Mouse (Mus musculus): Measurements from ENCODE around the gene Vps29. TPM values are rescaled to one million over a fixed set of nuclear protein-coding genes. Genes with fewer than 3 reads are reported as not detected.

Gene Vps29
- polyA plus RNA-seq (2021), result 270 TPM

GRCm38 (mm10) chr5:122353807-122354491 is at the start of gene Vps29, which contains the start of gene Rad9b:
Gene Vps29 (plus strand): TSS chr5:122354369.
Gene Rad9b (minus strand): TSS chr5:122354233.
- ATAC-seq, result peak; percentile 88
- in situ Hi-C loops (cut with MboI; ENCODE audit: low pct_unique_long_range_greater_than_20kb), result no loop called here
- ChIA-PET CTCF (no interaction called here), POLR2A (interaction anchor here (0.7 to 0.9 kb wide), 2 partner anchors 10 to 58 kb away, joined by 3 read pairs; no protein-coding TSS in a partner anchor)
- TF ChIP-seq CTCF (IDR thresholded peaks at IDR 0.05), result no peak
- no peaks in the 10 kb centered on the region for H3K27me3 ChIP-seq
- peak; percentile 99 for DNase-seq (ENCODE audit: low read depth, low spot score)

GRCm38 (mm10) chr5:122304541-122304940 is 49.6 kb upstream of the Vps29 start:
- CTCF ChIA-PET, result interaction anchor here (0.8 to 2.2 kb wide), 5 partner anchors 11 to 40 kb away, joined by 3 to 6 read pairs (median 3); no protein-coding TSS in a partner anchor
- TF ChIP-seq CTCF (IDR thresholded peaks at IDR 0.05), result no peak
- DNase-seq (ENCODE audit: low read depth, low spot score) (no peak), ATAC-seq (no peak)
- POLR2A ChIA-PET, result interaction anchor here (1.3 kb wide), 1 partner anchor 15 kb away, joined by 4 read pairs; no protein-coding TSS in a partner anchor
- H3K27me3 ChIP-seq, result no peaks in the 10 kb centered on the region
- in situ Hi-C loops (cut with MboI; ENCODE audit: low pct_unique_long_range_greater_than_20kb), result no loop called here

DNA sequence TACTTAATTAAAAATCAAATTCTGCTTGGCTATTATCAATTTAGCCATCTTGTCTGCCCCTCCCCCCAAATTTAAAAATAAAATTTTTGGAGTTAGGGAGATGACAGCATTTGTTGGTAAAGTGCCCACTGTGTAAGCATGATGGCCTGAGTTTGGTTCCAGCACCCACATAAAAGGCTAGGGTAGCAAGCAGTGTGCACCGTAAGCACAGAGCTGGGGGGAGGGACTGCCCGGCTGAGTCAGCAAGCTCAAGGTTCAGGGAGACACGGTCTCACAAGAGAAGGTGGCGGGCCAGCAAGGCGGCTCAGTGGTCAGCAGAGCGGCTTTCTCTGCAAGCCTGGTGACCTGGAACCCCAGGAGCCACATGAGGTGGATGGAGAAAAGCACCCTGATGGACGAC is 48.7 kb upstream of the Vps29 start:
- DNase-seq (ENCODE audit: low read depth, low spot score) (no peak), ATAC-seq (no peak)
- no peak for TF ChIP-seq CTCF (IDR thresholded peaks at IDR 0.05)
- CTCF ChIA-PET, result interaction anchor here (0.8 to 2.2 kb wide), 3 partner anchors 10 to 39 kb away, joined by 3 to 6 read pairs (median 5); no protein-coding TSS in a partner anchor
- in situ Hi-C loops (cut with MboI; ENCODE audit: low pct_unique_long_range_greater_than_20kb), result no loop called here
- POLR2A ChIA-PET, result no interaction called here
- H3K27me3 ChIP-seq, result no peaks in the 10 kb centered on the region

DNA sequence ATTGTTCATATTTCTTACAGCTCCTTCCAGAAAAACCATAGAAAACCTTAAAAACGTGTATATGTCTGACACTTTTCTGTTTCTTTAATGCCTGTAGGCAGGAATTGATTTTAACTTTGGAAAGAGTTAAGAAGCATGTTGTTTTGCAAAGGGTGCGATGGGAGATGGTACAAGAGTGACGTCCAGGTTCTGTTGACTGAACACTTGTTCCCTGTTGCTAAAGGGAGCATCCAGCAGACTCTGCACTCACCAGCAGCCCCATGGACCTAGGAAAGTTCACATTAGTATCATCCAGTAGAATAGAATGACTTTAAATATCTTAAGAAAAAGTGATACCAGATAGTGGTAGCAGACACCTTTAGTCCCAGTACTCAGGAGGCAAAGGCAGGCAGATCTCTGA is 47.6 kb upstream of the Vps29 start:
- POLR2A ChIA-PET, result no interaction called here
- no peak for DNase-seq (ENCODE audit: low read depth, low spot score)
- in situ Hi-C loops (cut with MboI; ENCODE audit: low pct_unique_long_range_greater_than_20kb), result no loop called here
- CTCF ChIA-PET, result interaction anchor here (0.8 to 2.2 kb wide), 3 partner anchors 13 to 33 kb away, joined by 3 to 5 read pairs (median 5); no protein-coding TSS in a partner anchor
- ATAC-seq, result no peak
- TF ChIP-seq CTCF (IDR thresholded peaks at IDR 0.05), result no peak
- H3K27me3 ChIP-seq, result no peaks in the 10 kb centered on the region

- in situ Hi-C loops (cut with MboI; ENCODE audit: low pct_unique_long_range_greater_than_20kb), result no loop called here
- ChIA-PET POLR2A (interaction anchor here (1.2 kb wide), 1 partner anchor 31 kb away, joined by 5 read pairs; no protein-coding TSS in a partner anchor), CTCF (interaction anchor here (0.9 kb wide), 1 partner anchor 9 kb away, joined by 3 read pairs; no protein-coding TSS in a partner anchor)
- no peaks in the 10 kb centered on the region for H3K27me3 ChIP-seq
- TF ChIP-seq CTCF (IDR thresholded peaks at IDR 0.05), result no peak
- no peak for ATAC-seq
- DNase-seq (ENCODE audit: low read depth, low spot score), result no peak
Measured at GRCm38 (mm10) chr5:122310699-122311098, 43.5 kb upstream of the Vps29 start.

- no peaks in the 10 kb centered on the region for H3K27me3 ChIP-seq
- ChIA-PET POLR2A (interaction anchor here (1.0 to 1.2 kb wide), 2 partner anchors 19 to 32 kb away, joined by 4 to 5 read pairs; no protein-coding TSS in a partner anchor), CTCF (interaction anchor here (0.8 to 1.6 kb wide), 5 partner anchors 10 to 31 kb away, joined by 3 to 4 read pairs (median 3); no protein-coding TSS in a partner anchor)
- DNase-seq (ENCODE audit: low read depth, low spot score) (no peak), ATAC-seq (no peak)
- no peak for TF ChIP-seq CTCF (IDR thresholded peaks at IDR 0.05)
- in situ Hi-C loops (cut with MboI; ENCODE audit: low pct_unique_long_range_greater_than_20kb), result no loop called here
Measured at GRCm38 (mm10) chr5:122311692-122312091, 42.5 kb upstream of the Vps29 start.

DNA sequence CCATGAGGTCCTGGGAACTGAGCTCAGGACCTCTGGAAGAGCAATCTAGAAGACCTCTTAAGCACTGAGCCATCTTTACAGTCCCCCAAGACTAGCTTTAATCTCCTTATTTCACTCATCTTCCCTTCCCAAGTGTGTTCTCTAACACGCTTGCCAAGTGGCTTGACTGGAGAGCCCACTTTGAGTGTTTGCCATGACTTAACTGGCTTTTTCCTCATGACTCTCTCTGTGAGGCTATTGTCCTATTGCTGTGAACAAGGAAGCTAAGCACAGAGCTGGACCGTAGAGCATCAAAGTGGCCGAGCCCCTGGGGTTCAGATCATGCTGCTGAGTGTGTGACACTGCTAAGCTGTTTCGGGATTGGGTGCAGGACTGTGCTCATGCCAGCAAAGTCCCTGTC is 41.8 kb upstream of the Vps29 start:
- no peaks in the 10 kb centered on the region for H3K27me3 ChIP-seq
- TF ChIP-seq CTCF (IDR thresholded peaks at IDR 0.05), result no peak
- CTCF ChIA-PET, result interaction anchor here (0.8 to 1.6 kb wide), 6 partner anchors 11 to 31 kb away, joined by 3 to 4 read pairs (median 3); no protein-coding TSS in a partner anchor
- POLR2A ChIA-PET, result interaction anchor here (1.0 kb wide), 1 partner anchor 20 kb away, joined by 4 read pairs; no protein-coding TSS in a partner anchor
- in situ Hi-C loops (cut with MboI; ENCODE audit: low pct_unique_long_range_greater_than_20kb), result no loop called here
- ATAC-seq (no peak), DNase-seq (ENCODE audit: low read depth, low spot score) (no peak)

DNA sequence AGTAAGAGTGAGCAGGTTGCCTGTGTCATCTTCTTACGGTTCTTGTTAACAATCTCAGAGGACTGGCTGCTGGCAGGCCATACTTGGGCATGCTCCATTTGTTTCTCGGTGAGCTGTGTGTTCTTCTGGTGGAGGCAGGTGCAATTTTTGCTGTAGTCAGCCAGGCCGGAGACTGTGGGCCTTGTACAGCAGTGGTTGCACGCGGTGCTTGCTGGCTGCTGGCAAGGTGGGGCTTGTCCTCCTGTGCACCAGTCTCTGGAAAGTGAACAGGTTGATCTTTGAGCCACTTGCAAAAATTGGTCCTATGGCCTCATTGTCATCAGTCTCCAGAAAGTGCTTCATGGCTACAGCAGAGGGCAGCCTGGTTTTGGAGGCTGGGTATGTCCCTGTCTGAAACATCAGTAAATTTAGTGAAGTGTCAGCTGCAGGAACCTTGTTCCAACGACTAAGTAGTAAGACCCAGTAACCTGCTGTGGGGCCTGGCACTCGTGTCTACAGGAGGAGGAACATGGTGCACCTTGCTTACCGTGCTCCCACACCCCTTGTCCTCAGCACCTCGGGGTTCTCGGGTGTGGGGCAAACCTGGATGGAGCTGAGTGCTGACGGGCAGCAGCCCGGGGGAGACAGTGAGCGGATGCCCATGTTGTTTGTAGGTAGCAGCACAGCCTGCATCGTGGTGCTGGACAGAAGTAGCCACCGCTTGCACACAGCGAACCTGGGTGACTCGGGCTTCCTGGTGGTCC is 41.1 kb upstream of the Vps29 start:
- ChIA-PET POLR2A (interaction anchor here (1.0 kb wide), 1 partner anchor 20 kb away, joined by 4 read pairs; no protein-coding TSS in a partner anchor), CTCF (interaction anchor here (0.9 kb wide), 1 partner anchor 30 kb away, joined by 3 read pairs; no protein-coding TSS in a partner anchor)
- no peaks in the 10 kb centered on the region for H3K27me3 ChIP-seq
- DNase-seq (ENCODE audit: low read depth, low spot score) (no peak), ATAC-seq (no peak)
- no peak for TF ChIP-seq CTCF (IDR thresholded peaks at IDR 0.05)
- in situ Hi-C loops (cut with MboI; ENCODE audit: low pct_unique_long_range_greater_than_20kb), result no loop called here

GRCm38 (mm10) chr5:122314966-122315667 is 39.1 kb upstream of the Vps29 start:
- in situ Hi-C loops (cut with MboI; ENCODE audit: low pct_unique_long_range_greater_than_20kb), result no loop called here
- TF ChIP-seq CTCF (IDR thresholded peaks at IDR 0.05), result no peak
- DNase-seq (ENCODE audit: low read depth, low spot score) (peak; percentile 96), ATAC-seq (peak; percentile 95)
- POLR2A ChIA-PET, result interaction anchor here (0.6 to 1.5 kb wide), 3 partner anchors 15 to 43 kb away, joined by 3 to 4 read pairs (median 3); no protein-coding TSS in a partner anchor
- no peaks in the 10 kb centered on the region for H3K27me3 ChIP-seq
- CTCF ChIA-PET, result interaction anchor here (0.6 to 3.4 kb wide), 7 partner anchors 10 to 52 kb away, joined by 3 to 27 read pairs (median 6); no protein-coding TSS in a partner anchor

All from Patski (cell line).